Comparison of ENCODE assay signal across 12 mouse cellular contexts in the genomic region with DNA sequence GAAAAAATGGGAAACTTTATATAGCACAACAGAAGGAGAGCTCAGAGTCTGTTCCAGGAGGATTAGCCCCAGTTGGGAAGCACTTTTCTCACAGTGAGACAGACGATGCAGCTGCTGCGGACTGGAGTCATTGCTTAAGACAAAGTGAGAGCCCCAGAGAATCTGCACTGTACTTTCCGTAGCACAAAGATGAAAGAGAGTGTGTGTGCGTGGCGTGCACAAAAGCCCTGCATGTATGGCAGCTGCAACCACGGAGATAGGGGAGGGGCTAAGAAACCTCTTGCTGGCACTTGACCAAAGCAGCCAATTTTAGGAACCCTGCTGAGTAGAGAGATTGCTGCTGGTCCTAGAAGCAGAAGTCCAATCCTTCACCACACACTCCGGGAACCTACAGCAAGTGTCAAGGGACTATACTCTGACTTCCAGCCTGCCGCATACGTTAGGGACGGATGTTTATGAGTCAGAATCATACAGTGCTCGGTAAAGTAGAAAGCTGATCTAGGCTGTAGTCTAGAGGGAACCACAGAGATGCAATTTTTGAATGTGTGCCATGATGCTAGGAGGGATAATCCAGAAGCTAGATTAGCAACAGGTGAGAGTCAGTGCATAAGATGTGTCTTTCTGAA. TPM values are rescaled to one million over a fixed set of nuclear protein-coding genes. Genes with fewer than 3 reads are reported as not detected.
A peak's percentile ranks its signal among the peaks of the same experiment; 100 is the strongest.
DNase-seq lines count a peak whose midpoint lies in the region; ATAC-seq and TF ChIP-seq lines count a peak whose summit lies in the region.
"Had no signal": no experiment of that assay in that cellular context is flagged by ENCODE, and none has a peak within 500 bp of the region (broad histone marks: within the 10 kb centered on the region; RNA-seq: fewer than 3 reads in every experiment).

No protein-coding gene starts in this region.

- H3K9me3 ChIP-seq in heart, embryonic 16.5 days (replicated peaks; ENCODE audit: control insufficient read depth, low read length) = no peaks in the 10 kb centered on the region
- H3K9me3 ChIP-seq in forebrain, embryonic 16.5 days (ENCODE audit: control insufficient read depth, low read length) = no peaks in the 10 kb centered on the region
- no peaks in the 10 kb centered on the region for H3K9me3 ChIP-seq in limb, embryonic 13.5 days

- H3K4me3 ChIP-seq in heart, embryonic 16.5 days (ENCODE audit: low read length) = no peak overlapping the region
- H3K4me3 ChIP-seq in forebrain, embryonic 16.5 days (replicated peaks; ENCODE audit: low read length) = no peak overlapping the region
- H3K4me3 ChIP-seq in limb, embryonic 13.5 days = no peak overlapping the region
- H3K4me3 ChIP-seq in lung, adult 2 months (replicated peaks; ENCODE audit: extremely low read depth, low read depth, low read length) = no peak overlapping the region

- no peak overlapping the region for H3K27ac ChIP-seq in heart, embryonic 16.5 days (ENCODE audit: low read length)
- peak overlapping the region; percentile 41; the same call in 1 of the 2 replicates for H3K27ac ChIP-seq in forebrain, embryonic 16.5 days (ENCODE audit: low read length)
- no peak overlapping the region for H3K27ac ChIP-seq in limb, embryonic 13.5 days

- TF ChIP-seq CTCF in lung, adult 2 months (IDR thresholded peaks at IDR 0.05; ENCODE audit: insufficient read depth, low read length) = no peak

- H3K9ac ChIP-seq in heart, embryonic 16.5 days (ENCODE audit: low read length) = no peak overlapping the region
- peak overlapping the region; percentile 32; the same call in 1 of the 2 replicates for H3K9ac ChIP-seq in forebrain, embryonic 16.5 days (replicated peaks; ENCODE audit: low read depth, low read length)
- H3K9ac ChIP-seq in limb, embryonic 13.5 days = no peak overlapping the region

- intact Hi-C loops in heart, postnatal 25 days (cut with DNase I) = no loop called here

- TF ChIP-seq POLR2A in lung, adult 2 months (IDR thresholded peaks at IDR 0.05; ENCODE audit: borderline replicate concordance, extremely low read depth, low read depth, low read length) = no peak

- H3K4me1 ChIP-seq in heart, embryonic 16.5 days (ENCODE audit: control insufficient read depth, insufficient read depth, low read length) = no peaks in the 10 kb centered on the region
- peaks cover 6% of the 10 kb centered on the region for H3K4me1 ChIP-seq in forebrain, embryonic 16.5 days (replicated peaks; ENCODE audit: control insufficient read depth, insufficient read depth, low read length)
- H3K4me1 ChIP-seq in limb, embryonic 13.5 days = peaks cover 5% of the 10 kb centered on the region; the same call in 1 of the 2 replicates
- H3K4me1 ChIP-seq in lung, adult 2 months (ENCODE audit: control insufficient read depth, insufficient read depth, low read length) = no peaks in the 10 kb centered on the region

- H3K4me2 ChIP-seq in heart, embryonic 16.5 days (ENCODE audit: low read depth, low read length) = peak overlapping the region; percentile 25
- H3K4me2 ChIP-seq in forebrain, embryonic 16.5 days (ENCODE audit: low read length) = peak overlapping the region; percentile 34
- H3K4me2 ChIP-seq in limb, embryonic 13.5 days (replicated peaks) = peak overlapping the region; percentile 19; the same call in 1 of the 2 replicates

- DNase-seq in heart, postnatal 25 days (ENCODE audit: low spot score) = no peak
- DNase-seq in right cerebral cortex, adult 18-20 months = peak; percentile 35
- no peak for DNase-seq in kidney, postnatal 25 days
- no peak for DNase-seq in cerebellum, postnatal 14 days
- DNase-seq in lung, adult 2 months = no peak
- DNase-seq: cerebellum, adult 18-20 months; layer of hippocampus, postnatal 36 days; spleen, adult 18-20 months had no signal

- H3K36me3 ChIP-seq in heart, embryonic 16.5 days (ENCODE audit: control insufficient read depth, insufficient read depth) = no peaks in the 10 kb centered on the region
- no peaks in the 10 kb centered on the region for H3K36me3 ChIP-seq in forebrain, embryonic 16.5 days (ENCODE audit: control insufficient read depth, insufficient read depth)
- H3K36me3 ChIP-seq in limb, embryonic 13.5 days = no peaks in the 10 kb centered on the region

- ATAC-seq in heart, embryonic 16.5 days (replicated peaks; ENCODE audit: extremely low read depth, insufficient read depth, low FRiP score) = no peak
- ATAC-seq in forebrain, embryonic 16.5 days = peak; percentile 61
- peak; percentile 87 for ATAC-seq in limb, embryonic 13.5 days (ENCODE audit: low FRiP score, low read depth)

- no peaks in the 10 kb centered on the region for H3K27me3 ChIP-seq in heart, embryonic 16.5 days (ENCODE audit: control insufficient read depth, insufficient read depth, low read length)
- H3K27me3 ChIP-seq in forebrain, embryonic 16.5 days (replicated peaks; ENCODE audit: control insufficient read depth, insufficient read depth, low read length) = no peaks in the 10 kb centered on the region
- no peaks in the 10 kb centered on the region for H3K27me3 ChIP-seq in limb, embryonic 13.5 days

- WGBS in heart, embryonic 16.5 days = 60% methylated on average over 11 of the region's 11 CpGs
- 32% methylated on average over 11 of the region's 11 CpGs for WGBS in forebrain, embryonic 16.5 days
- WGBS in limb, embryonic 13.5 days = 44% methylated on average over 11 of the region's 11 CpGs
- 51% methylated on average over 11 of the region's 11 CpGs for WGBS in lung, adult 2 months

RNA-seq across cellular contexts. Expression of gene Nav3, which starts 21.8 kb away (rescaled TPM):
- polyA plus RNA-seq in heart, embryonic 16.5 days (2015; fragmentation: Nextera tagmentation; extraction: Ambion mirVana) = 1.9 and 2.0 TPM in 2 replicates
- total RNA-seq in heart, postnatal 25 days (2021) = 1 to 10 TPM; 4.1 to 5.0 TPM
- 24.3 and 24.7 TPM in 2 replicates for polyA plus RNA-seq in forebrain, embryonic 16.5 days (2015; fragmentation: Nextera tagmentation; extraction: Ambion mirVana)
- 4.4 and 5.5 TPM in 2 replicates for polyA plus RNA-seq in limb, embryonic 13.5 days (2015; fragmentation: Nextera tagmentation; extraction: Ambion mirVana)
- 0.38 and 0.84 TPM in 2 replicates for polyA plus RNA-seq in lung, adult 2 months (2012; rRNA removed)
- total RNA-seq: megakaryocyte progenitor cell, adult 5-6 weeks had no signal
